Mouse (Mus musculus) neural tube, embryonic 11.5 days (tissue): ENCODE results near the gene Rprd1b. TPM values are rescaled to one million over a fixed set of nuclear protein-coding genes. Genes with fewer than 3 reads are reported as not detected.

Experiments used
- ATAC-seq: fragments of 200-750 bp; cut with Nextera tagmentation; 2 replicates; pipeline ENCODE4 v1.8.0; 2017; ENCODE audit warnings: moderate number of reproducible peaks, mild to moderate bottlenecking, moderate TSS enrichment, moderate library complexity; ENCODE audit not compliant: insufficient read depth, low FRiP score, low TSS enrichment
- DNase-seq: peaks from one replicate; pipeline ENCODE4 v3.0.0-alpha.2; 2015; ENCODE audit warnings: low spot score
- H3K27ac ChIP-seq: fragments of 300-500 bp; sonication (generic); 2 replicates; pipeline ENCODE4 v1.5.1; 2014; ENCODE audit warnings: low read depth, mild to moderate bottlenecking, low read length
- H3K27me3 ChIP-seq: fragments of 300-500 bp; sonication (generic); 2 replicates; pipeline ENCODE4 v1.6.1; 2014; ENCODE audit warnings: mild to moderate bottlenecking, low read length, mixed read lengths; ENCODE audit not compliant: control insufficient read depth, insufficient read depth
- H3K36me3 ChIP-seq: fragments of 300-500 bp; sonication (generic); 2 replicates; pipeline ENCODE4 v1.6.1; 2014; ENCODE audit warnings: mild to moderate bottlenecking, low read length, moderate library complexity, mixed read lengths; ENCODE audit not compliant: control insufficient read depth, insufficient read depth
- H3K4me1 ChIP-seq: fragments of 300-500 bp; sonication (generic); 2 replicates; pipeline ENCODE4 v1.6.1; 2014; ENCODE audit warnings: low read length, mixed read lengths; ENCODE audit not compliant: control insufficient read depth, insufficient read depth
- H3K4me2 ChIP-seq: fragments of 300-500 bp; sonication (generic); 2 replicates; pipeline ENCODE4 v1.6.1; 2014; ENCODE audit warnings: low read depth, mild to moderate bottlenecking, moderate library complexity
- H3K4me3 ChIP-seq: fragments of 300-500 bp; sonication (generic); 2 replicates; pipeline ENCODE4 v1.5.1; 2014; ENCODE audit warnings: low read depth, low read length
- H3K9ac ChIP-seq: fragments of 300-500 bp; sonication (generic); 2 replicates; pipeline ENCODE4 v1.6.1; 2014; ENCODE audit warnings: mild to moderate bottlenecking, low read length
- H3K9me3 ChIP-seq: fragments of 300-500 bp; sonication (generic); 2 replicates; pipeline ENCODE4 v1.6.1; 2016; ENCODE audit warnings: low read length; ENCODE audit not compliant: control insufficient read depth
- WGBS: fragments of 180-500 bp; shearing (Covaris S2); extraction: QIAGEN DNeasy Blood & Tissue Kit; methylation state at CpG from one replicate; pipeline ENCODE4 v1.1.7; 2014; 5-methylcytosine and 5-hydroxymethylcytosine counted together
- polyA plus RNA-seq: library from polyadenylated mRNA; unstranded; fragments of >200 nt; fragmentation: Nextera tagmentation; extraction: Ambion mirVana; gene quantifications from 2 replicates; pipeline ENCODE4 v1.2.1, GENCODE M21; 2014

Gene Rprd1b
- 56.9 and 58.8 TPM in 2 replicates for polyA plus RNA-seq

DNA sequence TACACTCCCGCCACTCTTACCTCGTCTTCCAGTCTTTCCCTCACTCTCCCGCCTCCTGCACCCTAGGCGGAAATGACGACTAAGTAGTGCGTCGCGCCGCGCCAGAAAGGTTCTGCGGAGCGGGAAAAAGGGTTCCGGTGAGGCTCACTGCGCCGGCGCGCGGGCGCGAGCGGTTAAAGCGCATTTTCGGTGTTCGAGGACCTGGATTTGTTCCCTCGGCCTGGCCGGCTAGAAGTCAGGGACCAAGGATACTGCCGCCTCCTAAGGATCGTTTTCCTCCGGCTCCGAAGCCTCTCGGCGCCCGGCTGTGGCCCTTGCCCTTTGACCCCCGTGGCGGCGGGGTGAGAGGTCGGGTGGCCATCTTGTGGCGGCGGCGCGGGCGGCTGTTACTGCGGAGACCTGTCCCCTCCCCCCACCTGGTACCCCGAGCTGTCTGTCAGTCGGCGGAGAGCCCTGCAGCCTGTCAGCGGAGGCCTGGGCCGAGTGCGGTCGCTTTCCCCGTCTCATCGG, at the start of gene Rprd1b, which contains the start of gene Tti1:
Rprd1b (plus strand) TSS at position 144 of the 510 bp plus-strand sequence.
Tti1 (minus strand) TSS at position 80 of the 510 bp plus-strand sequence.
- Histone ChIP-seq H3K4me3 (peak within 1 kb of the TSS; percentile 79), H3K4me1 (peaks cover 21% of the 10 kb centered on the region), H3K9ac (peak within 1 kb of the TSS; percentile 85), H3K4me2 (peak within 1 kb of the TSS; percentile 77), H3K27ac (peak within 1 kb of the TSS; percentile 74), H3K9me3 (no peaks in the 10 kb centered on the region), H3K36me3 (no peaks in the 10 kb centered on the region), H3K27me3 (no peaks in the 10 kb centered on the region)
- 0% methylated on average over 51 of the region's 52 CpGs for WGBS
- ATAC-seq = peak; percentile 92
- DNase-seq = peak; percentile 96

DNA sequence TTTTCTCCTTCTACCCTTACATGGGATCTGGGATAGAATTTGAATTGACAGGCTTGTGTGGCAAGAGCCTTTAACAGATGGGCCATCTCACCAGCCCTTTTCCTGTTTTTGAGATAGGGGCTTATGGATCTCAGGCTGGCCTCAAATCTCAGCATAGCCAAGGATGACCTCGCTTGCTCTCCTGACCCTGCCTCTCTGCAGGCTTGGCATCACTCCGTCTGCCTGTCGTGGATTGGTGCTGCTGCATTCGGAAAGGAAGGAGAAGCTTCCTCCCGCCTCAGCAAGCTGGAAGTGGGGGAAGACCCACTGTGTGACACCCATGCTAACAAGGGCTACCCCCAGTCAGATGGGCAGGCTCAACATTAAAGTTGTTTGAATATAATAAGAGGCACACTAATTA, 49.1 kb upstream of the Rprd1b start:
- no peak overlapping the region for H3K9ac ChIP-seq
- no peak overlapping the region for H3K4me2 ChIP-seq
- no peak overlapping the region for H3K27ac ChIP-seq
- no peaks in the 10 kb centered on the region; the same call in 1 of the 2 replicates for H3K36me3 ChIP-seq
- no peak overlapping the region for H3K4me3 ChIP-seq
- ATAC-seq = no peak
- H3K9me3 ChIP-seq = no peaks in the 10 kb centered on the region
- H3K4me1 ChIP-seq = peaks cover 16% of the 10 kb centered on the region
- no peaks in the 10 kb centered on the region for H3K27me3 ChIP-seq
- DNase-seq = no peak
- WGBS = 69% methylated on average over 5 of the region's 5 CpGs

DNA sequence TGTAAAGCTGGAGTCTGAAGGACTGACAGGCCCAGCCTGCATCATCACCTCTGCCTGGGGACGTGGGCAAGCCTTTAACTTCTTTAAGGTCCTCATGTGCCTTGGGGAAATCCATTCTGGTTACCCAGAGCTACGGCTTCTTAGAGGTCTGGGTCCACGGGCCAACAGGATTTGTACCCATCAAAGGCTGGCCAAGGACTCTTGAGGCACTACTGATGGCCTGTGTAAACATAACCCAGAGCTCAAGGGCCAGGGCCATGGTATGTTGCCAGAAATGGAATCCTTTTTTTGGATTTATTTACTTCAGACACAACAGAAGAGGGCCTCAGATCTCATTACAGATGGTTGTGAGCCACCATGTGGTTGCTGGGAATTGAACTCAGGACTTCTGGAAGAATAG, 45.6 kb upstream of the Rprd1b start:
- ATAC-seq = no peak
- no peaks in the 10 kb centered on the region for H3K27me3 ChIP-seq
- no peaks in the 10 kb centered on the region for H3K9me3 ChIP-seq
- no peak overlapping the region for H3K9ac ChIP-seq
- no peak overlapping the region for H3K4me3 ChIP-seq
- 90% methylated on average over 3 of the region's 3 CpGs for WGBS
- no peak for DNase-seq
- no peaks in the 10 kb centered on the region; the same call in 1 of the 2 replicates for H3K36me3 ChIP-seq
- no peak overlapping the region for H3K4me2 ChIP-seq
- H3K27ac ChIP-seq = no peak overlapping the region
- no peaks in the 10 kb centered on the region for H3K4me1 ChIP-seq

DNA sequence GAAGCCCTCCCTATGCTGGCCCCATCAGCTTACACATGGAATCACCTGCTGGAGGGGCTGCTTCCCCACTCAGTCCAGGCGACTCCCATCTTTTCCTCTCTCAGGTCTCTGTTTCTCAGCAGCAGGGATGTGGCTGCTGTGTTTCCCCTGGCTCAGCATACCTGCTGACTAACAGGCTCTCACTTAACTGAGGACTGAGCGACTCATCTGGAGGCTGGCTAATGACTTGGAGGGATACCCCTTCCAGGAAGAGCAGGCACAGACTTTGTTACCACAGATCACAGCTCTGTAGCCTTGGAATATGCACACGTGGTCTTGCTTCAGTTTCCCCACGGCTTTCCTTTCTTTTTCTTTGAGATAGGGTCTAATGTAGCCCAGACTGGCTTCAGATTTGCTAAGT, 45.0 kb upstream of the Rprd1b start:
- Histone ChIP-seq H3K27ac (no peak overlapping the region), H3K9ac (no peak overlapping the region), H3K4me3 (no peak overlapping the region), H3K36me3 (no peaks in the 10 kb centered on the region; the same call in 1 of the 2 replicates), H3K27me3 (no peaks in the 10 kb centered on the region), H3K4me2 (no peak overlapping the region), H3K9me3 (no peaks in the 10 kb centered on the region), H3K4me1 (no peaks in the 10 kb centered on the region; the same call in 1 of the 2 replicates)
- no peak for DNase-seq
- WGBS = 90% methylated on average over 4 of the region's 4 CpGs
- ATAC-seq = no peak

DNA sequence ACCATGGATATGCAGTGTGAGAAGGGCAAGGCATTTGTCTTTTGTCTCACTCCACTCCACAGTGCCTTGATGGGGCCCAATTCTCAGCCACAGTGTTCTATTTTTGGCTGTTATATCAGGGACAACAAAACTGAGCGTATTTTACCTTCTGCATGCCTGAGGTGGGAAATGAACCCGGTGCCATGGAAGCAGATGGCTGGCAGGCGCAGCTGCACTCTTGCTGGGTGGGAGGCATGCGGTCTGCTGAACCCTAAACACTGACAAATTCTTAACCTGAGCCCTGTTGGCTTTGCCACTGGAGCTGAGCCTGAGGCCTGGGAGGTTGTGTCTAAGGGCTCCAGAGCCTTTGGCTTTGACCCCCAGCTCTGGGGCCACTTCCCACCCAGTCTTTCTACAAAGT, 42.7 kb upstream of the Rprd1b start:
- H3K36me3 ChIP-seq = no peaks in the 10 kb centered on the region; the same call in 1 of the 2 replicates
- WGBS = 84% methylated on average over 4 of the region's 4 CpGs
- H3K4me3 ChIP-seq = no peak overlapping the region
- no peak overlapping the region for H3K27ac ChIP-seq
- no peak overlapping the region for H3K4me2 ChIP-seq
- peaks cover 2% of the 10 kb centered on the region; the same call in 1 of the 2 replicates for H3K4me1 ChIP-seq
- no peak overlapping the region for H3K9ac ChIP-seq
- DNase-seq = no peak
- ATAC-seq = no peak
- H3K27me3 ChIP-seq = no peaks in the 10 kb centered on the region
- no peaks in the 10 kb centered on the region for H3K9me3 ChIP-seq

DNA sequence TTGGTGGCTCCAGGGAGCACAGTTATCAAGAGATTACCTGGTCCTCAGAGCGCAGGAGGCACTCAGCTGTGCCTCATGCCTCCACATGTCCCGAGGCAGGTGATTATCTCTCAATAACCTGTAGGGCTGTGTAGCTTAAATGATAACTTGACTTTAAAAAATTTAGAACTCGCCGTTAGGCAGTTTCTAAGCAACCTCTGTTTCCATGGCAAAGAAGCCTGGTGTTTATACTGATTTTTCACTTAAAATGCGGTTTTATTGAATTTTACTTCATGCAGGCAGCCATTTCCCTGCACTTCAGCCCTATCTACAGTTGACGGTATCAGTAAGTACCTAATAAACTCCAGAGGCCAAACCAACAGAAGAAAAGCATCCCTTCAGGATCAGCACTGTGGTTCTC, 42.1 kb upstream of the Rprd1b start:
- Histone ChIP-seq H3K4me1 (peaks cover 2% of the 10 kb centered on the region; the same call in 1 of the 2 replicates), H3K27ac (0 out of 2 replicates have a peak overlapping the region, but pooled peaks have one; percentile 14), H3K4me3 (no peak overlapping the region), H3K36me3 (no peaks in the 10 kb centered on the region; the same call in 1 of the 2 replicates), H3K9me3 (no peaks in the 10 kb centered on the region), H3K27me3 (no peaks in the 10 kb centered on the region), H3K4me2 (no peak overlapping the region), H3K9ac (no peak overlapping the region)
- no peak for DNase-seq
- no peak for ATAC-seq
- 89% methylated on average over 6 of the region's 6 CpGs for WGBS

DNA sequence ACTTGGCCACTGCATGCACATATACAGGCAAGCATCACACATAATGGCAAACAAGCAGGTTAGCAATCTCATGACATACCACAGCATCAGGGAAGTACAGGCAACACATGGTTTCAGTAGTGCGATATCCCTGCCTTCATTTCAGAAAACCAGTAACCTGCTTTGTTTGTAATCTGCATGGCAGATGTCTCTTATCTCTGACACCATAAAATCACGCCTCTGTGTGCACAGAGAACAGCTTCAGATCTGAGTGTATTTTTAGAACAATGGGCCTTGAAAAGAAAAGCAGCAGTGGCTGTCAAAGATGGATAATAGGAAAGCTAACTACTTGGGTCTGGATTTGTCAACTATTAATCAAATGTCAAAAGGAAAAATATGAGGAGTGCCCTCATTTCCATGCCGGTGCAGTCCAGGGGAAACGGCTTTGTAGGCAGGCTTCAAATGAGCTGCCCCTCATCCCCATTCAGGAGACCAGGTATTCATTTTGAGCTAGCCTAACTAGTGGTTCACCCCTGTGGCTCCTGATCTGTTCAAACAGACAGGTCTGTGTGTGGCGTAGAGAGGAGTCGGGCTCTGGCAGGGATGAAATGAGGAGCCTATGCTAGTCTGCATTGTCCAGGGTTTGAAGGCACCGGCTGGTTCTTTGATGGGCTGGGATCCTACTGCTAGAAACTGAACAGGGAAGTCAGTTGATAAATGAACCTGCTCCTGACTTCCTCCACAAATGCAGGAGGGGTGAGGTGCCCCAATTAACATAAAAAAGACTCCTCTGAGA, 39.7 kb upstream of the Rprd1b start:
- H3K4me3 ChIP-seq = no peak overlapping the region
- WGBS = 52% methylated on average over 7 of the region's 7 CpGs
- H3K36me3 ChIP-seq = no peaks in the 10 kb centered on the region
- H3K9me3 ChIP-seq = no peaks in the 10 kb centered on the region
- H3K27me3 ChIP-seq = no peaks in the 10 kb centered on the region
- ATAC-seq (no peak), DNase-seq (no peak)
- H3K9ac ChIP-seq = no peak overlapping the region
- peaks cover 2% of the 10 kb centered on the region; the same call in 1 of the 2 replicates for H3K4me1 ChIP-seq
- H3K4me2 ChIP-seq = no peak overlapping the region
- H3K27ac ChIP-seq = no peak overlapping the region

DNA sequence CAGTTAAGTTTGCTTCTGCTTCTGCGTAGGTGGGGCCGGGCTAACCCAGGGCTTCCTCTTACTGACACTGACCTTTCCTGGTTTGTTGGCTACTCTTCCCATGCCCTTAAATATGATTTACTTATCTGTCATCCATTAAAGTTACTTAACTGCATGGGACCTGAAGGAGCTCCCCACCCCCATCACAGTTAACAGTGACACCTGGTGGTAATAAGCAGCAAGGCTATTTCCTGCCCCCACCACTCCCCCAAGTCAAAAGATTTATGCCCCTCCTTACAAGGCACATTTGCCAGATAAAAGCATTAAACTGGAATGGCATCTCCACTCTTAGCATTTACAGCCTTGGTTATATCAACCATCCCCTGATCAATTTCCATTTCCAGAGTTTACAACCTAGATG, 38.4 kb upstream of the Rprd1b start:
- Histone ChIP-seq H3K27me3 (no peaks in the 10 kb centered on the region), H3K9me3 (no peaks in the 10 kb centered on the region), H3K4me2 (no peak overlapping the region), H3K36me3 (no peaks in the 10 kb centered on the region), H3K27ac (no peak overlapping the region), H3K4me3 (no peak overlapping the region), H3K4me1 (peaks cover 2% of the 10 kb centered on the region; the same call in 1 of the 2 replicates), H3K9ac (no peak overlapping the region)
- DNase-seq = peak; percentile 31
- WGBS = 75% methylated on average over 2 of the region's 2 CpGs
- ATAC-seq = no peak
